Mouse (Mus musculus): ENCODE measurements around the gene Neu3.

DNA sequence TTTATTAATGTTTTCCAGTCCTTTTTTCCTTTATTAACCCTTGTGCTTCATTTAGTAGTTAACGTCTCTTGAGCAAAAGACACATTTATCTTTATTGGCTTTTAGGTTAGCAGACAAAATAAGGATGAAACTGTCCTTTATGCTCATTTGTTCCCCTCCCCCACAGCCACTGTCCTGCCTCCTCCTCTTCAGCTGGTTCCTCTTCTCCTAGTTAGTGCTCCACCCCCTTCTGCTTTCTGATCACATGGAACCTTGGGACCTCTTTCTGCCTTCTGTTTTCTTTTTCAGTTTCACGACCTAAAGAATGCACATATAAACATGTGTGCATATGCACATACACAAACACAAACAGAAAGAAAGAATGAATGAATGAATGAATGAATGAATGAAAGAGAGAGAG lies 46.3 kb downstream of the Neu3 start:
- TF ChIP-seq CTCF (IDR thresholded peaks at IDR 0.05; ENCODE audit: borderline replicate concordance, insufficient read depth, low read length) = no peak
- no peak for TF ChIP-seq POLR2A (IDR thresholded peaks at IDR 0.05; ENCODE audit: low read depth, low read length)

Measured in embryonic fibroblast, embryonic 13.5 days (primary cell).